Mouse (Mus musculus): ENCODE data around the gene Ctnna3. TPM values are rescaled to one million over a fixed set of nuclear protein-coding genes. Genes with fewer than 3 reads are reported as not detected.
"Not testable (repeated sequence)": the region's sequence is repeated elsewhere in the genome, so short reads cannot be mapped to it uniquely, and the experiment has no call there.

Gene Ctnna3
- total and polyA plus RNA-seq, 2 experiments: 0.09 TPM; not detected in 1

DNA sequence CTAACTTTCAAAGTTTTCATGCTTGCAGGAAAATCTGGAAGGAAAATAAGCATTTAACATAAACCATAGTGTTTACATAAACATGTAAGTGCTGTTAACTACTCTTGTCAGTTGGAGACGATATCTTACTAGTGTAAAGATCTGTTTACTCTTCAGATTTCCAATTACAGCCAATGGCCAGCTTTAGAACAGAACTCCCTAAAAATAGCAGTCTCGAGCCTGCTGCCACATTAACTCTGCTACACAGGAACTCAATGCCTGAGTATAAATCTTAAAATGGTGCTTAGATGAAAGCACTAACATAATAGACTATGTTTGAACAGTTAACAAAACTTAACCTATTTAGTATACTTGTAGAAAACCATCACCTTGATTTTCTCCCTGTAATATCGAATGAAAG is 793.1 kb downstream of the Ctnna3 start:
- H3K79me2 ChIP-seq (ENCODE audit: control insufficient read depth, insufficient read depth, low read length): no peaks in the 10 kb centered on the region
- H3K4me3 ChIP-seq (ENCODE audit: insufficient read depth, low read depth, low read length): no peak overlapping the region
- no peak for DNase-seq (ENCODE audit: extremely low read depth, low read depth, low spot score)
- no peaks in the 10 kb centered on the region for H3K27me3 ChIP-seq (ENCODE audit: control insufficient read depth, insufficient read depth, low read length)
- 45% methylated on average over 3 of the region's 3 CpGs for WGBS
- no peaks in the 10 kb centered on the region for H3K36me3 ChIP-seq (ENCODE audit: control insufficient read depth, insufficient read depth, low read length)
- H3K9ac ChIP-seq (ENCODE audit: low read depth, low read length): no peak overlapping the region
- TF ChIP-seq CTCF (IDR thresholded peaks at IDR 0.05; ENCODE audit: low read depth, low read length) (no peak), POLR2A (IDR thresholded peaks at IDR 0.05; ENCODE audit: extremely low read depth, insufficient read depth, low read length) (no peak)
- H3K4me1 ChIP-seq (ENCODE audit: control insufficient read depth, insufficient read depth, low read length): no peaks in the 10 kb centered on the region
- H3K27ac ChIP-seq (replicated peaks; ENCODE audit: insufficient read depth, low read depth, low read length): no peak overlapping the region

DNA sequence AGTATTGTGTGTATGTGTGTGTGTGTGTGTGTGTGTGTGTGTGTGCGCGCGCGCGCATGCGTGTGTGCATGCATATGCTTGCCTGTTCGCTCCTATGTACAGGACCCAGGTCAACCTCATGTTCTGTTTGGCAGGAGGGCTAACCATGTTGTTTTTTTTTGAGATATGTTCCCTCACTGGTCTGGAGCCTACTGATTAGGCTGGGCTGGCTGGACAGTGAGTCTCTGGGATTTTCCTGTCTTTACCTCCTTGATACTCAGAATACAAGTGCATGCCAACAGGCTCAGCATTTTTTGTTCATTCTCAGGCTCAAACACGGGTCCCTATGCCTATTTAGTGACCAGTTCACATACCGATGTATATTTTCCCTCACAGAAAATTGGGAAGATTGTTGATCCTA is 794.1 kb downstream of the Ctnna3 start:
- no peak for DNase-seq (ENCODE audit: extremely low read depth, low read depth, low spot score)
- H3K27me3 ChIP-seq (ENCODE audit: control insufficient read depth, insufficient read depth, low read length): no peaks in the 10 kb centered on the region
- 93% methylated on average over 9 of the region's 9 CpGs for WGBS
- no peaks in the 10 kb centered on the region for H3K36me3 ChIP-seq (ENCODE audit: control insufficient read depth, insufficient read depth, low read length)
- no peak overlapping the region for H3K9ac ChIP-seq (ENCODE audit: low read depth, low read length)
- no peak overlapping the region for H3K27ac ChIP-seq (replicated peaks; ENCODE audit: insufficient read depth, low read depth, low read length)
- no peaks in the 10 kb centered on the region for H3K4me1 ChIP-seq (ENCODE audit: control insufficient read depth, insufficient read depth, low read length)
- H3K79me2 ChIP-seq (ENCODE audit: control insufficient read depth, insufficient read depth, low read length): no peaks in the 10 kb centered on the region
- H3K4me3 ChIP-seq (ENCODE audit: insufficient read depth, low read depth, low read length): no peak overlapping the region
- no peak for TF ChIP-seq POLR2A (IDR thresholded peaks at IDR 0.05; ENCODE audit: extremely low read depth, insufficient read depth, low read length)
- TF ChIP-seq CTCF (IDR thresholded peaks at IDR 0.05; ENCODE audit: low read depth, low read length): no peak

DNA sequence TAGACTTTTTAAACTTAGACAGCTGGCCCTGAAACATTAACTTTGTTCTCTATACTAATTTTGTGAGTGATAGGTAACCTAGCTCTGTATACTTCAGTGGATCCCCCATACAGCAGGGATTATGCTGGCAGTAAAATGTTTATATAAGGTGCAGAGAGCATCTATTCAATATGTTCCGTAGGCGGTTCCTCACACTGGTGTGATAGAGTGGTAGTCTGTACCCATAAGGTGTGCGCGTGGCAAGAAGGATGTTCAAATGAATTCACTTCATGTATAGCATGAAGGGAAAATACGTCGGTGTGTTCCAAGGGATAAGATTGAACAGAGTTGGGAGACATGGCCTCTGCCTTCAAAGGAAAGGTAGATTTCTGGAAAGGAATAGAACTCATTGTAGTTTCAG is 794.5 kb downstream of the Ctnna3 start:
- Histone ChIP-seq H3K27ac (replicated peaks; ENCODE audit: insufficient read depth, low read depth, low read length) (no peak overlapping the region), H3K36me3 (ENCODE audit: control insufficient read depth, insufficient read depth, low read length) (no peaks in the 10 kb centered on the region), H3K9ac (ENCODE audit: low read depth, low read length) (no peak overlapping the region), H3K79me2 (ENCODE audit: control insufficient read depth, insufficient read depth, low read length) (no peaks in the 10 kb centered on the region), H3K27me3 (ENCODE audit: control insufficient read depth, insufficient read depth, low read length) (no peaks in the 10 kb centered on the region), H3K4me3 (ENCODE audit: insufficient read depth, low read depth, low read length) (no peak overlapping the region), H3K4me1 (ENCODE audit: control insufficient read depth, insufficient read depth, low read length) (no peaks in the 10 kb centered on the region)
- TF ChIP-seq CTCF (IDR thresholded peaks at IDR 0.05; ENCODE audit: low read depth, low read length): no peak
- TF ChIP-seq POLR2A (IDR thresholded peaks at IDR 0.05; ENCODE audit: extremely low read depth, insufficient read depth, low read length): no peak
- WGBS: 95% methylated on average over 6 of the region's 6 CpGs
- DNase-seq (ENCODE audit: extremely low read depth, low read depth, low spot score): no peak

DNA sequence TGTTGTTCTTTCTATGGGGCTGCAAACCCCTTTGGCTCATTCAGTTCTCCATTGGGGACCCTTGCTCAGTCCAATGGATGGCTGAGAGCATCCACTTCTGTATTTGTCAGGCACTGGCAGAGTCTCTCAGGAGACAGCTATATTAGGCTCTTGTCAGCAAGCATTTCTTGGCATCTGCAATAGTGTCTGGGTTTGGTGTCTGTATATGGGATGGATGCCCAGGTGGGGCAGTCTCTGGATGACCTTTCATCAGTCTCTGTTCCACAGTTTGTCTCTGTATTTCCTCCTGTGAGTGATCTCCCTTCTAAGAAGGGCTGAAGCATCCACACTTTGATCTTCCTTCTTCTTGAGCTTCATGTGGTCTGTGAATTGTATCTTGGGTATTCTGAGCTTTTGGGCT is 795.9 kb downstream of the Ctnna3 start:
- H3K36me3 ChIP-seq (ENCODE audit: control insufficient read depth, insufficient read depth, low read length); H3K4me3 ChIP-seq (ENCODE audit: insufficient read depth, low read depth, low read length); H3K27ac ChIP-seq (replicated peaks; ENCODE audit: insufficient read depth, low read depth, low read length); H3K27me3 ChIP-seq (ENCODE audit: control insufficient read depth, insufficient read depth, low read length); H3K79me2 ChIP-seq (ENCODE audit: control insufficient read depth, insufficient read depth, low read length); H3K9ac ChIP-seq (ENCODE audit: low read depth, low read length); H3K4me1 ChIP-seq (ENCODE audit: control insufficient read depth, insufficient read depth, low read length); DNase-seq (ENCODE audit: extremely low read depth, low read depth, low spot score): not testable (repeated sequence)

DNA sequence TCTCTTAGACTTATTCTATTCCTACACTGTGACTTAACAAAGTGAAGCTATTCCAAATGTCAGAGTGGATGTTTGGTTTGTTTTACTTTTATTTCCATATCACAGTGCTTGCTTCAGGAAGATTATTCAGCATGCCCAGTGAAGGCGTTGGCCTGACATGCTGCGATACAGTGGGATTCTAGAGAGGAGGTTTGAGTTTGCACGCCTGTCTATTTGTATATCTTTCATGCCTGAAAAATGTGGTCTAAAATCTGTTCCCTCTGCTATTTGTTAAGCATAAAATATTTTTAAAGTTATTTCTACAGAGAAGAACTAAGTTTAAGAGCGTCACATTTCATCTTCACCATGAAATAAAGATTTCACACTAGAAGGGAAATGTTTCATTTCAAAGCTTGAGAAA is 813.5 kb downstream of the Ctnna3 start:
- no peak for TF ChIP-seq CTCF (IDR thresholded peaks at IDR 0.05; ENCODE audit: low read depth, low read length)
- no peak for TF ChIP-seq POLR2A (IDR thresholded peaks at IDR 0.05; ENCODE audit: extremely low read depth, insufficient read depth, low read length)
- H3K4me3 ChIP-seq (ENCODE audit: insufficient read depth, low read depth, low read length): no peak overlapping the region
- WGBS: 87% methylated on average over 4 of the region's 4 CpGs
- H3K4me1 ChIP-seq (ENCODE audit: control insufficient read depth, insufficient read depth, low read length): no peaks in the 10 kb centered on the region
- no peaks in the 10 kb centered on the region for H3K27me3 ChIP-seq (ENCODE audit: control insufficient read depth, insufficient read depth, low read length)
- H3K36me3 ChIP-seq (ENCODE audit: control insufficient read depth, insufficient read depth, low read length): no peaks in the 10 kb centered on the region
- no peak for DNase-seq (ENCODE audit: extremely low read depth, low read depth, low spot score)
- H3K9ac ChIP-seq (ENCODE audit: low read depth, low read length): no peak overlapping the region
- no peak overlapping the region for H3K27ac ChIP-seq (replicated peaks; ENCODE audit: insufficient read depth, low read depth, low read length)
- no peaks in the 10 kb centered on the region for H3K79me2 ChIP-seq (ENCODE audit: control insufficient read depth, insufficient read depth, low read length)

DNA sequence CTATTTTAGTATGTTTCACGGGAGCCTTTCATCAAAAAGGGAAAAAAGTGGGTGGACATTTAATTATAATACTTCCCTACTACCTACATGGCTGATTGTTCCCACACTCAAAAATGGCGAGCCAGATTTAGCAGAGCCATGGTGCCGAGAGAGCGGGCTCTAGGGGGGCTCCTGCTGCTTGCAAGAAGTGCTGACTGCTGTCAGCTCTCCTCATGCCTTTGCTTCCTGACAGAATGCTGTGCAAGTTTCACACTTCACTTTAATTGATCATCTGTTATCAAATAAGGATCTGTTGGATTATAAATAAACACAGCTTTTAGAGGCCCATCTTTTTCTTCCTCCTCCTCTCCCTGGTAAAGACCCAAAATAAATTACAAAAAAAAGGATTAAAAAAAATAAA is 838.3 kb downstream of the Ctnna3 start:
- Histone ChIP-seq H3K9ac (ENCODE audit: low read depth, low read length) (no peak overlapping the region), H3K4me1 (ENCODE audit: control insufficient read depth, insufficient read depth, low read length) (no peaks in the 10 kb centered on the region), H3K79me2 (ENCODE audit: control insufficient read depth, insufficient read depth, low read length) (no peaks in the 10 kb centered on the region), H3K27ac (replicated peaks; ENCODE audit: insufficient read depth, low read depth, low read length) (no peak overlapping the region), H3K4me3 (ENCODE audit: insufficient read depth, low read depth, low read length) (no peak overlapping the region), H3K36me3 (ENCODE audit: control insufficient read depth, insufficient read depth, low read length) (no peaks in the 10 kb centered on the region), H3K27me3 (ENCODE audit: control insufficient read depth, insufficient read depth, low read length) (no peaks in the 10 kb centered on the region)
- no peak for DNase-seq (ENCODE audit: extremely low read depth, low read depth, low spot score)
- WGBS: 81% methylated on average over 4 of the region's 4 CpGs
- TF ChIP-seq POLR2A (IDR thresholded peaks at IDR 0.05; ENCODE audit: extremely low read depth, insufficient read depth, low read length) (no peak), CTCF (IDR thresholded peaks at IDR 0.05; ENCODE audit: low read depth, low read length) (no peak)
